9 mouse cellular contexts compared by ENCODE assay signal in genomic region chr2:119207961-119208343, GRCm38 (mm10). TPM values are rescaled to one million over a fixed set of nuclear protein-coding genes. Genes with fewer than 3 reads are reported as not detected.
DNase-seq lines count a peak whose midpoint lies in the region; ATAC-seq and TF ChIP-seq lines count a peak whose summit lies in the region.
"Had no signal": no experiment of that assay in that cellular context is flagged by ENCODE, and none has a peak within 500 bp of the region (broad histone marks: within the 10 kb centered on the region; RNA-seq: fewer than 3 reads in every experiment).

No protein-coding gene starts in this region.

- peak overlapping the region; percentile 74 for H3K4me3 ChIP-seq in cerebellum, adult 2 months (replicated peaks; ENCODE audit: insufficient read depth, low read depth, low read length)
- H3K4me3 ChIP-seq in ES-Bruce4 (ENCODE audit: low read depth, low read length): peak overlapping the region; percentile 90

- WGBS in cerebellum, adult 2 months: 11% methylated on average over 6 of the region's 6 CpGs

- H3K9me3 ChIP-seq in ES-Bruce4 (replicated peaks; ENCODE audit: control insufficient read depth, insufficient read depth, low read length, poor library complexity, severe bottlenecking): no peaks in the 10 kb centered on the region

- no peak for DNase-seq in cerebellum, adult 2 months
- no peak for DNase-seq in cerebellum, adult 9-10 months
- DNase-seq in lung, postnatal 10 days: peak; percentile 13
- DNase-seq in adrenal gland, postnatal 36 days: no peak
- DNase-seq in left cerebral cortex, adult 18-20 months (ENCODE audit: low spot score in 2 of 2): no peak

- TF ChIP-seq EP300 in ES-Bruce4 (IDR thresholded peaks at IDR 0.05; ENCODE audit: insufficient read depth, low read depth, low read length): no peak

- no peaks in the 10 kb centered on the region for H3K27me3 ChIP-seq in cerebellum, adult 2 months (ENCODE audit: control insufficient read depth, insufficient read depth, low read length)
- H3K27me3 ChIP-seq in ES-Bruce4 (ENCODE audit: control insufficient read depth, insufficient read depth, low read length, poor library complexity, severe bottlenecking): no peaks in the 10 kb centered on the region

- TF ChIP-seq POLR2A in cerebellum, adult 2 months (IDR thresholded peaks at IDR 0.05; ENCODE audit: borderline replicate concordance, insufficient read depth, low read length): no peak
- no peak for TF ChIP-seq POLR2A in ES-Bruce4 (IDR thresholded peaks at IDR 0.05; ENCODE audit: insufficient read depth, low read length)

- peak overlapping the region; percentile 44 for H3K9ac ChIP-seq in ES-Bruce4 (ENCODE audit: low read depth, poor library complexity, severe bottlenecking)

- TF ChIP-seq CTCF in cerebellum, adult 2 months (IDR thresholded peaks at IDR 0.05; ENCODE audit: borderline replicate concordance, insufficient read depth, low read depth, low read length): no peak
- TF ChIP-seq CTCF in ES-Bruce4 (IDR thresholded peaks at IDR 0.05; ENCODE audit: low read depth, low read length): no peak

- no peaks in the 10 kb centered on the region; the same call in 1 of the 2 replicates for H3K4me1 ChIP-seq in cerebellum, adult 2 months (ENCODE audit: control insufficient read depth, insufficient read depth, low read length)
- H3K4me1 ChIP-seq in ES-Bruce4 (ENCODE audit: control insufficient read depth, insufficient read depth, low read length): peaks cover 2% of the 10 kb centered on the region

- H3K27ac ChIP-seq in cerebellum, adult 2 months (ENCODE audit: insufficient read depth, low read length): no peak overlapping the region
- H3K27ac ChIP-seq in ES-Bruce4 (ENCODE audit: insufficient read depth, low read length): peak overlapping the region; percentile 10; the same call in 1 of the 2 replicates

- no peaks in the 10 kb centered on the region for H3K36me3 ChIP-seq in ES-Bruce4 (ENCODE audit: control insufficient read depth, insufficient read depth, low read length, poor library complexity, severe bottlenecking)

- ATAC-seq in granulocyte monocyte progenitor cell, adult 5-6 weeks (replicated peaks; ENCODE audit: poor library complexity, severe bottlenecking): peak; percentile 9
- ATAC-seq in monocyte, adult 5-6 weeks (replicated peaks; ENCODE audit: insufficient number of reproducible peaks, low FRiP score, low TSS enrichment, poor library complexity, severe bottlenecking): no peak

RNA-seq across cellular contexts. Expression of gene Zfyve19, which starts 0.5 kb away (rescaled TPM):
- polyA plus RNA-seq in cerebellum, adult 2 months (2012; rRNA removed): 62.7 and 65.6 TPM in 2 replicates
- polyA plus RNA-seq in ES-Bruce4 (2011; ENCODE audit: insufficient read depth, insufficient read length, low read depth, missing spikeins): 11.9 and 13.4 TPM in 2 replicates
- 49.0 and 76.4 TPM in 2 replicates for total RNA-seq in granulocyte monocyte progenitor cell, adult 5-6 weeks (2014; fragmentation: Nextera tagmentation)
- 66.1 and 83.0 TPM in 2 replicates for total RNA-seq in granulocyte monocyte progenitor cell, adult 5-6 weeks (2017)
- 8.2 to 38.8 TPM (median 16.5 TPM) in 3 replicates for total RNA-seq in monocyte, adult 5-6 weeks (2017)
- total RNA-seq in adrenal gland, postnatal 36 days (2021): 10 to 100 TPM; 30.2 to 30.5 TPM
- total RNA-seq in left cerebral cortex, adult 18-20 months (2021): 10 to 100 TPM; 24.2 to 37.3 TPM

RNA-seq across cellular contexts. Expression of gene Dnajc17, which starts 0.6 kb away (rescaled TPM):
- 23.0 and 23.7 TPM in 2 replicates for polyA plus RNA-seq in cerebellum, adult 2 months (2012; rRNA removed)
- polyA plus RNA-seq in ES-Bruce4 (2011; ENCODE audit: insufficient read depth, insufficient read length, low read depth, missing spikeins): 12.0 and 12.5 TPM in 2 replicates
- 18.6 and 22.0 TPM in 2 replicates for total RNA-seq in granulocyte monocyte progenitor cell, adult 5-6 weeks (2014; fragmentation: Nextera tagmentation)
- total RNA-seq in granulocyte monocyte progenitor cell, adult 5-6 weeks (2017): 57.1 and 60.6 TPM in 2 replicates
- total RNA-seq in monocyte, adult 5-6 weeks (2017): 35.4 to 53.6 TPM (median 46.3 TPM) in 3 replicates
- total RNA-seq in adrenal gland, postnatal 36 days (2021): 10 to 100 TPM; 14.4 to 14.6 TPM
- total RNA-seq in left cerebral cortex, adult 18-20 months (2021): 10 to 100 TPM; 15.9 to 17.7 TPM

RNA-seq across cellular contexts. Expression of gene Ppp1r14d, which starts 21.8 kb away (rescaled TPM):
- polyA plus RNA-seq in cerebellum, adult 2 months (2012; rRNA removed): not detected in 2 replicates
- polyA plus RNA-seq in ES-Bruce4 (2011; ENCODE audit: insufficient read depth, insufficient read length, low read depth, missing spikeins): not detected in 2 replicates
- not detected in 2 replicates for total RNA-seq in granulocyte monocyte progenitor cell, adult 5-6 weeks (2014; fragmentation: Nextera tagmentation)
- not detected in 2 replicates for total RNA-seq in granulocyte monocyte progenitor cell, adult 5-6 weeks (2017)
- not detected in 3 replicates for total RNA-seq in monocyte, adult 5-6 weeks (2017)
- total RNA-seq in adrenal gland, postnatal 36 days (2021): not detected
- not detected for total RNA-seq in left cerebral cortex, adult 18-20 months (2021)
- polyA plus RNA-seq: frontal cortex, adult 2 months had no signal

RNA-seq across cellular contexts. Expression of gene Spint1, which starts 29.2 kb away (rescaled TPM):
- polyA plus RNA-seq in cerebellum, adult 2 months (2012; rRNA removed): 0.61 and 1.2 TPM in 2 replicates
- 57.3 and 71.4 TPM in 2 replicates for polyA plus RNA-seq in ES-Bruce4 (2011; ENCODE audit: insufficient read depth, insufficient read length, low read depth, missing spikeins)
- not detected in 2 replicates for total RNA-seq in granulocyte monocyte progenitor cell, adult 5-6 weeks (2014; fragmentation: Nextera tagmentation)
- 0.15 TPM in 1 of 2 replicates, not detected in the other for total RNA-seq in granulocyte monocyte progenitor cell, adult 5-6 weeks (2017)
- 1.5 TPM in 1 of 3 replicates, not detected in the others for total RNA-seq in monocyte, adult 5-6 weeks (2017)
- 1 to 10 TPM; 3.4 to 3.8 TPM for total RNA-seq in adrenal gland, postnatal 36 days (2021)
- total RNA-seq in left cerebral cortex, adult 18-20 months (2021): 1 to 10 TPM; 1.6 to 1.9 TPM

RNA-seq across cellular contexts. Expression of gene Gm14137, which starts 33.6 kb away (rescaled TPM):
- polyA plus RNA-seq in cerebellum, adult 2 months (2012; rRNA removed): not detected in 2 replicates
- 0.21 TPM in 1 of 2 replicates, not detected in the other for polyA plus RNA-seq in ES-Bruce4 (2011; ENCODE audit: insufficient read depth, insufficient read length, low read depth, missing spikeins)
- total RNA-seq in granulocyte monocyte progenitor cell, adult 5-6 weeks (2014; fragmentation: Nextera tagmentation): not detected in 2 replicates
- not detected in 2 replicates for total RNA-seq in granulocyte monocyte progenitor cell, adult 5-6 weeks (2017)
- total RNA-seq in monocyte, adult 5-6 weeks (2017): 0.43 to 0.97 TPM in 2 of 3 replicates, not detected in the other
- total RNA-seq in adrenal gland, postnatal 36 days (2021): under 1 TPM; 0.13 TPM
- total RNA-seq in left cerebral cortex, adult 18-20 months (2021): not detected
